Mouse (Mus musculus) stomach, postnatal 0 days (tissue): Measurements from ENCODE around the gene Arhgef3. TPM values are rescaled to one million over a fixed set of nuclear protein-coding genes. Genes with fewer than 3 reads are reported as not detected.
A peak's percentile ranks its signal among the peaks of the same experiment; 100 is the strongest.

Experiments
- ATAC-seq: fragments of 200-750 bp; cut with Nextera tagmentation; 2 replicates; pipeline ENCODE4 v1.8.0; 2017; ENCODE audit not compliant: low FRiP score, low TSS enrichment
- DNase-seq: peaks from one replicate; pipeline ENCODE4 v3.0.0-alpha.2; 2016; ENCODE audit warnings: low spot score
- H3K27ac ChIP-seq: fragments of 300-500 bp; sonication (generic); replicated peaks from 2 replicates; pipeline ENCODE4 v1.5.1; 2014; ENCODE audit warnings: mild to moderate bottlenecking, control low read depth
- H3K27me3 ChIP-seq: fragments of 300-500 bp; sonication (generic); 2 replicates; pipeline ENCODE4 v1.6.1; 2014; ENCODE audit warnings: low read length; ENCODE audit not compliant: control insufficient read depth, insufficient read depth
- H3K36me3 ChIP-seq: fragments of 300-500 bp; sonication (generic); 2 replicates; pipeline ENCODE4 v1.6.1; 2014; ENCODE audit warnings: low read length, mixed read lengths; ENCODE audit not compliant: control insufficient read depth, insufficient read depth
- H3K4me1 ChIP-seq: fragments of 300-500 bp; sonication (generic); replicated peaks from 2 replicates; pipeline ENCODE4 v1.6.1; 2014; ENCODE audit warnings: antibody characterized with exemption; ENCODE audit not compliant: control insufficient read depth, insufficient read depth
- H3K4me2 ChIP-seq: fragments of 300-500 bp; sonication (generic); replicated peaks from 2 replicates; pipeline ENCODE4 v1.6.1; 2014; ENCODE audit warnings: low read depth, mild to moderate bottlenecking, control low read depth, moderate library complexity
- H3K4me3 ChIP-seq: fragments of 300-500 bp; sonication (generic); 2 replicates; pipeline ENCODE4 v1.5.1; 2014; ENCODE audit warnings: low read depth, low read length, control low read depth
- H3K9ac ChIP-seq: fragments of 300-500 bp; sonication (generic); 2 replicates; pipeline ENCODE4 v1.6.1; 2014; ENCODE audit warnings: mild to moderate bottlenecking, low read length, control low read depth, mixed read lengths
- H3K9me3 ChIP-seq: fragments of 300-500 bp; sonication (generic); 2 replicates; pipeline ENCODE4 v1.6.1; 2016; ENCODE audit warnings: low read length; ENCODE audit not compliant: control insufficient read depth
- CTCF ChIP-seq: IDR thresholded peaks from 2 replicates; pipeline ENCODE4 v1.5.1; 2016; ENCODE audit warnings: antibody characterized with exemption, low read depth, mild to moderate bottlenecking, moderate library complexity
- EP300 ChIP-seq: optimal IDR thresholded peaks from 2 replicates; pipeline ENCODE3; 2016; ENCODE audit warnings: antibody characterized with exemption
- WGBS: fragments of 180-500 bp; shearing (Covaris S2); extraction: QIAGEN DNeasy Blood & Tissue Kit; methylation state at CpG from one replicate; pipeline ENCODE4 v1.1.7; 2014; 5-methylcytosine and 5-hydroxymethylcytosine counted together
- polyA plus RNA-seq: library from polyadenylated mRNA; unstranded; fragments of >200 nt; fragmentation: Nextera tagmentation; extraction: Ambion mirVana; gene quantifications from 2 replicates; pipeline ENCODE4 v1.2.1, GENCODE M21; 2015

The Arhgef3 gene
- polyA plus RNA-seq, 1 experiment from 2014 or later = 13.1 TPM

DNA sequence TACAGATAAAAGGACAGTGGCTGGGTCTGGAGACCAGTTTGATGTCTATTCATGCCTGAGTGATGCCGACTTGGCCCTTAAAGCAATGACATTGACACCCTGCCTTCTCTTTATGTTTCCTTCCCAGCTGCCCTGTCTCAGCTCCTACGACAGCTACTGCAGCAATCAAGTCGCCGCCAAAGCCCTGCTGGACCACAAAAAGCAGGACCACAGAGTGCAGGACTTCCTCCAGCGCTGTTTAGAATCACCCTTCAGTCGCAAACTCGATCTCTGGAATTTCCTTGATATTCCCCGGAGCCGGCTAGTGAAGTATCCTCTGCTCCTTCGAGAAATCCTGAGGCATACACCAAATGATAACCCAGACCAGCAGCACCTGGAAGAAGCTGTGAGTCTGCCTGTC, 279.1 kb downstream of the Arhgef3 start:
- Histone ChIP-seq H3K27ac (no peak overlapping the region), H3K4me3 (no peak overlapping the region), H3K4me2 (no peak overlapping the region), H3K27me3 (no peaks in the 10 kb centered on the region), H3K9ac (no peak overlapping the region), H3K4me1 (no peaks in the 10 kb centered on the region), H3K9me3 (no peaks in the 10 kb centered on the region), H3K36me3 (peaks cover 10% of the 10 kb centered on the region)
- 59% methylated on average over 10 of the region's 10 CpGs for WGBS
- ATAC-seq (no peak), DNase-seq (no peak)
- TF ChIP-seq CTCF = no peak
- no peak for TF ChIP-seq EP300

DNA sequence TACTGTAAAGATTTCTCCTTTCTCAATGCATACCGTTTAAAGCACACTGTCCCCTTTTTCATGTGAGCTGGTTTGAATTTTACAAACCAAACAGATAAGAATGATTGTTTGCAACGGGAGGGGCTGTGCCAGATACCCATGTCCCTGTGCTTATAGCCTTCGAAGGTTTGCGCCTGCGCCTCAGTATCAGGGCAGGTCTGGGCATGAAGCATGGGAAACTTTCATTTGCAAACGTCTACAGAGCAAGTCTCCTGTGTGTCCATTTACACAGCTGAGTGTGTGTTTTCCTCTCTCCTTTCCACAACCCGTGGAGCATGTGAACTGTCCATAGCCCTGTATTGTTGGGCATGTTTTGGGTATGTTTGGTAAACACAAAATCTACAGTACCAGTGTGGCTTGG, 281.7 kb downstream of the Arhgef3 start:
- TF ChIP-seq CTCF = no peak
- TF ChIP-seq EP300 = no peak
- Histone ChIP-seq H3K36me3 (peaks cover 16% of the 10 kb centered on the region), H3K4me3 (no peak overlapping the region), H3K4me2 (no peak overlapping the region), H3K27ac (no peak overlapping the region), H3K4me1 (no peaks in the 10 kb centered on the region), H3K9ac (no peak overlapping the region), H3K27me3 (no peaks in the 10 kb centered on the region), H3K9me3 (no peaks in the 10 kb centered on the region)
- DNase-seq = peak; percentile 47
- peak; percentile 51; the same call in 1 of the 2 replicates for ATAC-seq
- 47% methylated on average over 7 of the region's 7 CpGs for WGBS

DNA sequence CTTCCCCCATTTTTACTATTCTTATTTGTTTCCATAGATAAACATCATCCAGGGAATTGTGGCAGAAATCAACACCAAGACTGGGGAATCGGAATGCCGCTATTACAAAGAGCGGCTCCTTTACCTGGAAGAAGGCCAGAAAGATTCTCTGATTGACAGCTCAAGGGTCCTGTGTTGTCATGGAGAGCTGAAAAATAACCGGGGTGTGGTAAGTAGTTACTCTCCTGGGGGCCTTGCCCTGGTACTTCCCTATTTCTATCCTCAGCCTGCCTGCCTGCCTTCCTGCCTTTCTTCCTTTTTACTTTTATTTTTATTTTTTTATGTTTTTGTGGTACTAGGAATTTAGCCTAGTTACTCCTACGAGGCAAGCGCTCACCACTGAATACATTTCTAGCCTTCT, 282.8 kb downstream of the Arhgef3 start:
- H3K4me2 ChIP-seq = no peak overlapping the region
- H3K4me1 ChIP-seq = no peaks in the 10 kb centered on the region
- no peaks in the 10 kb centered on the region for H3K9me3 ChIP-seq
- DNase-seq = no peak
- no peak overlapping the region for H3K4me3 ChIP-seq
- no peak overlapping the region for H3K9ac ChIP-seq
- H3K36me3 ChIP-seq = peaks cover 16% of the 10 kb centered on the region
- no peak for ATAC-seq
- 84% methylated on average over 6 of the region's 6 CpGs for whole genome bisulfite sequencing
- TF ChIP-seq CTCF = no peak
- no peak for TF ChIP-seq EP300
- no peaks in the 10 kb centered on the region for H3K27me3 ChIP-seq
- H3K27ac ChIP-seq = no peak overlapping the region

DNA sequence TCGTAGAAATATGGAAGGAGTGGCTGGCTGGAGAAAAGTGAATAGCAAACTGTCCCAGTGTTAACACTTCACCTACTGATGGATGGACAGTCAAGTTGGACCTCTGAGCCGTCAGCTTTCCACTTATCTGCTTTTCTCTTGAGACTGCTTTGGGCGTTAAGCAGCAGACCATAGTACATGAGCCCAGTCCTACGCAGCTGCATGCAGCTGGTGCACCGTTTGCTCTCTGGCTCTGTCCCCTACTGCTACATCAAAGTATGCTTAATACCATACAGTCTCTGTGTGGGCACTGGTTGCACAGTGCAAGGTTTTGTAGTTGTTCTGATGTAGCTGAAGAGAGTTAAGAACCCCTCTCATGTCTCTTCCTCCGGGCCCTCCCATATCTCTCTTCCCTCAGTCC, 285.8 kb downstream of the Arhgef3 start:
- 61% methylated on average over 6 of the region's 6 CpGs for WGBS

DNA sequence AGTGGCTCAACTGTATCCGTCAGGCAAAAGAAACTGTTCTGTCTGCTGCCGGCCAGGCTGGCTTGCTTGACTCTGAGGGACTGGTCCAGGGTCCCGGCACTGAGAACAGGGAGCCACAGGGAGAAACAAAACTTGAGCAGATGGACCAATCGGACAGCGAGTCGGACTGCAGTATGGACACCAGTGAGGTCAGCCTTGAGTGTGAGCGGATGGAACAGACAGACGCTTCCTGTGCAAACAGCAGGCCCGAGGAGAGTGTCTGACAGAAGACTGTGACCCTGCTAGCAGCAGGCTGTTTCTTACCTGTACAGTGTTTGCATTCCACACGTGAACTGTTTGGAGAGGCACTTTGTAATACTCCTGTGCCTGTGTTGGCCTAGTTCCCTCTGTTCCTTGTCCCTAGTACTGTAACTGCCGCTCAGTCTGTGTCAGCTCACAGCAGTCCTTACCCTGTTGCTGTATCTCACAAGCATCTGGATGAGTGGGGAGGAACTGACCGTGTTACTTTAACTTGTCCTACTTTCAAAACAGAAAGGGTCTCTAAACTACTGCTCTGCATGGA, 287.1 kb downstream of the Arhgef3 start:
- no peaks in the 10 kb centered on the region for H3K9me3 ChIP-seq
- TF ChIP-seq EP300 (no peak), CTCF (no peak)
- 0 out of 2 replicates have a peak overlapping the region, but pooled peaks have one; percentile 49 for H3K27ac ChIP-seq
- DNase-seq (no peak), ATAC-seq (no peak)
- 66% methylated on average over 12 of the region's 12 CpGs for WGBS
- H3K4me2 ChIP-seq = no peak overlapping the region
- H3K9ac ChIP-seq = no peak overlapping the region
- no peaks in the 10 kb centered on the region for H3K27me3 ChIP-seq
- H3K36me3 ChIP-seq = peaks cover 8% of the 10 kb centered on the region
- no peaks in the 10 kb centered on the region for H3K4me1 ChIP-seq
- H3K4me3 ChIP-seq = no peak overlapping the region

More for the DNA sequence above, 285.8 kb downstream of the Arhgef3 start:
- H3K27me3 ChIP-seq = no peaks in the 10 kb centered on the region
- H3K4me2 ChIP-seq = no peak overlapping the region
- ATAC-seq (no peak), DNase-seq (no peak)
- H3K9ac ChIP-seq = no peak overlapping the region
- H3K9me3 ChIP-seq = no peaks in the 10 kb centered on the region
- TF ChIP-seq EP300 = no peak
- TF ChIP-seq CTCF = no peak
- H3K27ac ChIP-seq = no peak overlapping the region
- no peak overlapping the region for H3K4me3 ChIP-seq
- peaks cover 8% of the 10 kb centered on the region for H3K36me3 ChIP-seq
- no peaks in the 10 kb centered on the region for H3K4me1 ChIP-seq

DNA sequence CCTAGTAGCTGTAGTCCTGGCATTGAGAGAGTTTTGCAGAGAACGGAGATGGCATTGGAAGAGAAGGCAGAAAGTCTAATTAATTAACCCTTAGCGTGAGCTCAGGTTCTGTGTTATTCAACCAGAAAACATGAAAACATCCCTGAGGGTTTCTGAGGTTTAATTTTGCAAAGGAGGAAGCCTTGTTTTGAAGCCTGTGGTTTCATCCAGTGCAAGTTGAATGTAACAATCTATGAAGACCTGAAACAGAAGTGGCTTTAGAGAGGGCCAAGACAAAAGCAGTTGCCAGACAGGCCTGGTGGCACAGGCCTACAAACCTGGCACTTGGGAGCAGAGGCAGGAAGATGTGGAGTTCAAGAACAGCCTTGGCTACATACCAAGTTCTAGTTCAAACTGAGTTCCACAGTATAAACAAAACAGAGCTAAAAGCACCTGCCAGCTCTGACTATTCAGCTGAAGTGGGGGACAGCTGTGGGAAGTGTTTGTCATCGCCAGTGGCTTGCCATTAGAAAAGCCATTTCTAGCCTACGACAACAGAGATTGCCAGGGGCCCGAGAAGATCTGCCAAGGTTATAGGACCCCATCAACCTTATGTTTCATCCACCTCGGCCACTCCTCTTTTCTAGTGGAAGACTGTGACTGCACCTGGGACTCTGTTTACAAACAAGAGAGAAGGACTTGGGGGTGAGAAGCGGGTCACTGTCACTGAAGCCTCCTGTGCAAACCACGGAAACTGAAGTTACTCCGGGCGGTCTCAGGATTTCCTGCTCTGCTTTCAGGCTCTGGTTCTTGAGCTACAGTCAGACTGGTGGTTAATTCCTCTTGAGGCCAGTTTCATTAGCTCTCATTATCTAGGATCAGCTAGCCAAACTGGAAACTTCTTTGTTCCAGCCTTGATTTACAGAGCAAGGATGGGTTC, 287.9 kb downstream of the Arhgef3 start:
- no peak for DNase-seq
- 59% methylated on average over 10 of the region's 10 CpGs for WGBS

More for the DNA sequence above, 287.9 kb downstream of the Arhgef3 start:
- Histone ChIP-seq H3K4me2 (no peak overlapping the region), H3K4me1 (no peaks in the 10 kb centered on the region), H3K36me3 (peaks cover 6% of the 10 kb centered on the region), H3K9me3 (no peaks in the 10 kb centered on the region), H3K27me3 (no peaks in the 10 kb centered on the region), H3K4me3 (no peak overlapping the region), H3K9ac (no peak overlapping the region), H3K27ac (0 out of 2 replicates have a peak overlapping the region, but pooled peaks have one; percentile 49)
- ATAC-seq = no peak
- TF ChIP-seq EP300 (no peak), CTCF (no peak)
